In the genomic region with DNA sequence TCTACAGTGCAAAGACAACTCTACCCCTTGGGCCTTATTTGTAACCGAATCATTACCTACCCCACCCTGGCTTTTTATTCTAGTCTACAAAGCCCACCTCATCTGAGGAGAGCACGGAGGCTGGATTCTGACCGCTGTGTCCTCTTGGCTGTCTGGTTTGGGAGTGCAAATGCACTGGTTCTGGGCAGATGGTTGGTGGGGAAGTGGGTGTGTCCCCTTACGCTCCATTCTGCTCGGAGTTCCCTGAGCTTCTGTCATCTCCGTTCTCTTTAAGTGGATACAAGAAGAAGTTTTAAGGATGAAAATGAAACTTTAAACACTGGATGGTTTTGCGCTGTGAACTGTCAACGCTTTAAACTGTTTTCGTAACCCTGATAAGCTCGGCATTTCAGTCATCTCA, we compare ENCODE assay signal across 22 mouse cellular contexts.
A peak's percentile ranks its signal among the peaks of the same experiment; 100 is the strongest.
DNase-seq lines count a peak whose midpoint lies in the region; ATAC-seq and TF ChIP-seq lines count a peak whose summit lies in the region.
"Had no signal": no experiment of that assay in that cellular context is flagged by ENCODE, and none has a peak within 500 bp of the region (broad histone marks: within the 10 kb centered on the region; RNA-seq: fewer than 3 reads in every experiment).

No protein-coding gene starts in this region.

- H3K27ac ChIP-seq in gastrocnemius, adult 2 months = no peak overlapping the region
- H3K27ac ChIP-seq in midbrain, embryonic 11.5 days (ENCODE audit: low read depth, low read length) = no peak overlapping the region
- no peak overlapping the region for H3K27ac ChIP-seq in midbrain, embryonic 16.5 days (ENCODE audit: low read length)
- H3K27ac ChIP-seq in brown adipose tissue, adult 24 weeks (replicated peaks; ENCODE audit: low read depth, low read length) = peak overlapping the region; percentile 51
- H3K27ac ChIP-seq in macrophage = peak overlapping the region; percentile 96
- H3K27ac ChIP-seq: forebrain, embryonic 10.5 days; hindbrain, postnatal 0 days had no signal

- no peaks in the 10 kb centered on the region for H3K9me3 ChIP-seq in midbrain, embryonic 11.5 days (ENCODE audit: control insufficient read depth, low read length)
- H3K9me3 ChIP-seq in midbrain, embryonic 16.5 days (replicated peaks; ENCODE audit: control insufficient read depth, low read length, poor library complexity, severe bottlenecking) = no peaks in the 10 kb centered on the region
- H3K9me3 ChIP-seq: forebrain, embryonic 10.5 days; G1E had no signal

- ATAC-seq in midbrain, embryonic 11.5 days (ENCODE audit: low FRiP score) = no peak
- ATAC-seq in midbrain, embryonic 16.5 days = no peak
- ATAC-seq: forebrain, embryonic 16.5 days; hindbrain, postnatal 0 days; intestine, embryonic 16.5 days; Patski had no signal

- no peak overlapping the region for H3K4me2 ChIP-seq in midbrain, embryonic 11.5 days
- no peak overlapping the region for H3K4me2 ChIP-seq in midbrain, embryonic 16.5 days (ENCODE audit: low read length)

- H3K4me3 ChIP-seq in gastrocnemius, adult 2 months = peak overlapping the region; percentile 19; the same call in 1 of the 2 replicates
- no peak overlapping the region for H3K4me3 ChIP-seq in midbrain, embryonic 11.5 days (ENCODE audit: low read depth, low read length)
- H3K4me3 ChIP-seq in midbrain, embryonic 16.5 days (ENCODE audit: low read depth, low read length) = no peak overlapping the region
- H3K4me3 ChIP-seq in brown adipose tissue, adult 24 weeks (ENCODE audit: insufficient read depth, low read depth, low read length) = peak overlapping the region; percentile 37
- peak overlapping the region; percentile 36 for H3K4me3 ChIP-seq in macrophage (ENCODE audit: inconsistent target)
- H3K4me3 ChIP-seq: forebrain, embryonic 10.5 days had no signal

- no peak for DNase-seq in gastrocnemius, adult 2 months
- no peak for DNase-seq in gastrocnemius, adult 18-20 months (ENCODE audit: low spot score)
- peak; percentile 51 for DNase-seq in midbrain, embryonic 11.5 days (ENCODE audit: low spot score, missing footprints)
- no peak for DNase-seq in cerebellum, adult 9-10 months
- no peak for DNase-seq in adrenal gland, adult 2 months
- DNase-seq: adrenal gland, postnatal 14 days; cerebellum, adult 11 months; cerebellum, postnatal 14 days; gastrocnemius, postnatal 25 days; heart, postnatal 10 days; kidney, adult 9 months; kidney, postnatal 14 days; lung, adult 2 months had no signal

- H3K36me3 ChIP-seq in midbrain, embryonic 11.5 days (ENCODE audit: control insufficient read depth, insufficient read depth, low read length) = no peaks in the 10 kb centered on the region
- H3K36me3 ChIP-seq in midbrain, embryonic 16.5 days (ENCODE audit: control insufficient read depth, insufficient read depth, low read length) = no peaks in the 10 kb centered on the region
- peaks cover 15% of the 10 kb centered on the region for H3K36me3 ChIP-seq in macrophage (ENCODE audit: inconsistent target)
- H3K36me3 ChIP-seq: forebrain, embryonic 10.5 days; G1E had no signal

- H3K9ac ChIP-seq in midbrain, embryonic 11.5 days (ENCODE audit: low read length) = no peak overlapping the region
- no peak overlapping the region for H3K9ac ChIP-seq in midbrain, embryonic 16.5 days (ENCODE audit: low read depth, low read length)

- WGBS in midbrain, embryonic 11.5 days = 95% methylated on average over 10 of the region's 10 CpGs
- WGBS in midbrain, embryonic 16.5 days = 94% methylated on average over 10 of the region's 10 CpGs
- 44% methylated on average over 10 of the region's 10 CpGs for WGBS in macrophage (ENCODE audit: missing documents)

- TF ChIP-seq CTCF in gastrocnemius, adult 2 months (IDR thresholded peaks at IDR 0.05) = no peak

- no peaks in the 10 kb centered on the region for H3K4me1 ChIP-seq in midbrain, embryonic 11.5 days (ENCODE audit: control insufficient read depth, insufficient read depth, low read length)
- peaks cover 3% of the 10 kb centered on the region; the same call in 1 of the 2 replicates for H3K4me1 ChIP-seq in midbrain, embryonic 16.5 days (ENCODE audit: control insufficient read depth, insufficient read depth, low read length)
- no peaks in the 10 kb centered on the region for H3K4me1 ChIP-seq in brown adipose tissue, adult 24 weeks (ENCODE audit: control insufficient read depth, insufficient read depth, insufficient read length, low read length)
- H3K4me1 ChIP-seq: forebrain, embryonic 10.5 days had no signal

- no peaks in the 10 kb centered on the region for H3K27me3 ChIP-seq in midbrain, embryonic 11.5 days (ENCODE audit: control insufficient read depth, insufficient read depth, low read length)
- no peaks in the 10 kb centered on the region for H3K27me3 ChIP-seq in midbrain, embryonic 16.5 days (ENCODE audit: control insufficient read depth, insufficient read depth, low read depth, low read length)
- H3K27me3 ChIP-seq: Patski had no signal

- intact Hi-C loops in gastrocnemius, adult 2 months (cut with DNase I) = no loop called here

- no peaks in the 10 kb centered on the region; the same call in 1 of the 2 replicates for H3K79me2 ChIP-seq in macrophage (ENCODE audit: inconsistent target)

Comparison
In these comparisons a context has a peak if more than half of its experiments do, and no peak if none do; other contexts are left out.
1. H3K27ac ChIP-seq: peak in brown adipose tissue, adult 24 weeks (single experiment) and macrophage (single experiment); none in gastrocnemius, adult 2 months (single experiment), midbrain, embryonic 11.5 days (single experiment) and midbrain, embryonic 16.5 days (single experiment).
2. H3K4me3 ChIP-seq: peak in gastrocnemius, adult 2 months (single experiment), brown adipose tissue, adult 24 weeks (single experiment) and macrophage (single experiment); none in midbrain, embryonic 11.5 days (single experiment) and midbrain, embryonic 16.5 days (single experiment).